Mouse (Mus musculus): ENCODE measurements around the gene Sema6b. TPM values are rescaled to one million over a fixed set of nuclear protein-coding genes. Genes with fewer than 3 reads are reported as not detected.

The Sema6b gene
- polyA plus RNA-seq, 1 experiment from 2014 or later = 13.0 TPM

DNA sequence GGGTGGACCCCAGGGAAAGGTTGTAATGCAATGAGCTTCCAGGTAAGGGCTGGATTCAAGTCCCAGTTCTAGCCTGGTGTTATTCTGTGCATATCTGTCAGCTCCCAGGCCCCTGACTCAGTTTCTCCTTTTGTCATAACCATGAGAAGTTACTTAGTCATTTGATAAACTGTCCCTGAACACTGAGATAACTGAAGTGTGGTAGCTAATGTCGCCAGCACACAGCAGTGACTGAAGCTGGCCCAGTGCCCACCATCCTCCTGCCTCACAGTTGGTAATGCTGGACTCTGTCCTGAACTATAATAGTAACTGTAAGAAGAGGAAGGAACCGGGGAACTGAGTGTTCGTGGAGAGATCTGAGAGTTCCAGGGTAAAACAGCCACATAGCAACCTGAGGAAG, 24.4 kb upstream of the Sema6b start:
- Histone ChIP-seq H3K9ac (no peak overlapping the region), H3K4me3 (no peak overlapping the region), H3K27me3 (replicated peaks) (no peaks in the 10 kb centered on the region), H3K27ac (no peak overlapping the region), H3K9me3 (no peaks in the 10 kb centered on the region), H3K4me1 (peaks cover 23% of the 10 kb centered on the region), H3K36me3 (no peaks in the 10 kb centered on the region), H3K4me2 (replicated peaks) (no peak overlapping the region)
- WGBS = 83% methylated on average over 3 of the region's 3 CpGs
- ATAC-seq (ENCODE audit: low FRiP score, low read depth) = no peak

DNA sequence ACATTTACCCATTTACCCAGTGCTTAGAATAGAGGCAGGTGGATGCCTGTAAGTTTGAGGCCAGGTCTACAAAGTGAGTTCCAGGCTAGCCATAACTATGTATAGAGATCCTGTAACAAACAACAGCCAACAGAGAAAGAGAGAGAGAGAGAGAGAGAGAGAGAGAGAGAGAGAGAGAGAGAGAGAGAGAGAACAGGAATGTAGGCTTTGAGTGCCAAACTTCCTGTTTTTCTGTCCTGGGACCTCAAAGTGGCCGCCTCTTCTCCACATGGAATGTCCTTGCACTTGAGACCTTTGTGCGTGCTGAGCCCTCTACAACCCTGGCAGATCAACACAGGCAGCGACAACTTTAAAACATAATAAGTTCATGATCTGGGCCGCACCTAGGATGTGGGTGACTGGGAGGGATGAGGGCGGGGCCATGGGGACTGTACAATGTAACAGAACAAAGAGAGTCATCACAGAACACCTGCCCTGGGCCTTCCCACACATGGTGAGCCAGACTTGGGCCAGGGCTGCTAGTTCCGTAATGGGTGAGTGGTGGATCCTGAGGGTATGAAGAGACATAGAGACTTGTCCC, 23.5 kb upstream of the Sema6b start:
- Histone ChIP-seq H3K27me3 (replicated peaks) (peaks cover 6% of the 10 kb centered on the region; the same call in 1 of the 2 replicates), H3K27ac (no peak overlapping the region), H3K4me2 (replicated peaks) (peak overlapping the region; percentile 69), H3K4me1 (peaks cover 23% of the 10 kb centered on the region), H3K9me3 (no peaks in the 10 kb centered on the region), H3K9ac (no peak overlapping the region), H3K36me3 (no peaks in the 10 kb centered on the region), H3K4me3 (no peak overlapping the region)
- ATAC-seq (ENCODE audit: low FRiP score, low read depth) = no peak
- WGBS = 80% methylated on average over 6 of the region's 6 CpGs

DNA sequence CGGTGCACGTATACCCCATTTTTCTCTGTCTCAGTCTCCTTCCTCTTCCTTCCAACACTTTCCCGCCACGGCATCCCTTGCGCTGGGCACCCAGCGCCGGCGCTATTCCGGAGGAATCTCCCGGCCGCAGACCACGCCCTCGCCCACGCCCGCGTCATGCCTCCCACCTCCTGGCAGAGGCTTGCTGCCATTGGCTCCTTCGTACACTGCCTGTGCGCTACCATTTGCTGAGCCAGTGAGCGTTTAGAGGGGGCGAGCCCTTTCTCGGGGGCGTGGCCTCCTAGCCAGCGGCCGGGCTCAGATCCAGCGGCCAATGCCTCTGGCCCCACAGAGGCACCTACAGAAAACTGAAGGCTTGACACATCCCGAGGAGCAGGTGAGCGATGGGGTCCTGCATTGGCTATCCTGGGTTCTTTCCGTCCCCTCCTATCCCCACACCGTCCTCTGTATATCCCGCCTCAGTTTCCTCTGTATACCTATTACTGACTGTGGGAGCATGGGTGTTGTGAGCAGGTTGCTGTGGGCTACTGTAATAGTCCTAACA, 22.2 kb upstream of the Sema6b start, which contains the start of gene Tnfaip8l1:
Tnfaip8l1 (plus strand) TSS at position 247 of the 544 bp plus-strand sequence.
- no peak within 1 kb of the TSS for H3K27ac ChIP-seq
- peak within 1 kb of the TSS; percentile 41 for H3K9ac ChIP-seq
- WGBS = 2% methylated on average over 30 of the region's 30 CpGs

DNA sequence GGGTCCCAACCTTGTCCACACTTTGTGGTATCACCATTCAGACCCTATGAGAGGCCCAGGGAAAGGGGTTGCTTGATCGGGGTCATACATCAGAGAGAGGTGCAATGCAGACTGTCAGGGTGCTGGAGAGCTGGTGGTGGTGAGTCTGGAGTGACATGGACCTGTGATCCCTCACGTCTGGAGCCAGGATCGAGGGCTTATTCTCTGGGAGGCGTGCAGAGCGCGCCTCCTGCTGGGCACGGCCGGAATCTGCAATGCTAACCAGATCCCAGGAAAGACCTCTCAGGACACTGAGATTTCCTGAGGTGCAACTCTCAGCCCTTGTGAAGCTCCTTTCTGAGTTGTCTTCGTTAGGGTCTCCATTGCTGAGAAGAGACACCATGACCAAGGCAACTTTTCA, 19.6 kb upstream of the Sema6b start:
- no peaks in the 10 kb centered on the region for H3K9me3 ChIP-seq
- ATAC-seq (ENCODE audit: low FRiP score, low read depth) = no peak
- no peak overlapping the region for H3K27ac ChIP-seq
- peaks cover 31% of the 10 kb centered on the region for H3K27me3 ChIP-seq (replicated peaks)
- H3K4me1 ChIP-seq = peaks cover 16% of the 10 kb centered on the region
- no peak overlapping the region for H3K4me3 ChIP-seq
- 0 out of 2 replicates have a peak overlapping the region, but pooled peaks have one; percentile 13 for H3K9ac ChIP-seq
- WGBS = 4% methylated on average over 9 of the region's 9 CpGs
- no peaks in the 10 kb centered on the region for H3K36me3 ChIP-seq
- no peak overlapping the region for H3K4me2 ChIP-seq (replicated peaks)

More for the DNA sequence above, 22.2 kb upstream of the Sema6b start, which contains the start of gene Tnfaip8l1:
- no peaks in the 10 kb centered on the region for H3K9me3 ChIP-seq
- H3K36me3 ChIP-seq = no peaks in the 10 kb centered on the region
- H3K4me2 ChIP-seq (replicated peaks) = peak within 1 kb of the TSS; percentile 69
- peaks cover 23% of the 10 kb centered on the region for H3K4me1 ChIP-seq
- H3K4me3 ChIP-seq = peak within 1 kb of the TSS; percentile 39
- H3K27me3 ChIP-seq (replicated peaks) = peaks cover 18% of the 10 kb centered on the region
- ATAC-seq (ENCODE audit: low FRiP score, low read depth) = peak; percentile 95

DNA sequence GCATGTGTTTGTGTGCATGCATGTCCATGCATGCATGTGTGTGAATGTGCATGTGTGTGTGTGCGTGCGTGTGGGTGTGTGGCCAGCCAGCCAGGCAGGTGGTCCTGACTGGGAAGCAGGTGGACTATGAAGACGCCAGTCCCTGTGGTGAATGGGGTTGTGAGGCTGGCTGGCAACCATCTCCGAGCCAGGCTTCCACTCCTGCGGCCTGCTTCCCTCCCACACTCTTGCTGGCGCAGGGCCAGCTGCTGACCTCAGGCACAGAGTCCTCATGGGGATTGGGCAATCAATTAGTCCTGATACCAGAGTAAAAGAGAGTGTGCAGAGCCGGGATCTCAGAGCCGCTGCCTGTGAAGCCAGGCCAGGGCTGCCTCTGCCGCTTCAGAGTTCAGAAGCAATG, 13.5 kb upstream of the Sema6b start:
- 36% methylated on average over 9 of the region's 9 CpGs for WGBS
- Histone ChIP-seq H3K27ac (no peak overlapping the region; the same call in 1 of the 2 replicates), H3K9me3 (no peaks in the 10 kb centered on the region), H3K4me1 (peaks cover 19% of the 10 kb centered on the region), H3K4me3 (no peak overlapping the region), H3K36me3 (no peaks in the 10 kb centered on the region), H3K9ac (no peak overlapping the region), H3K4me2 (replicated peaks) (peak overlapping the region; percentile 16; the same call in 1 of the 2 replicates), H3K27me3 (replicated peaks) (peaks cover 54% of the 10 kb centered on the region)
- ATAC-seq (ENCODE audit: low FRiP score, low read depth) = peak; percentile 54; the same call in 1 of the 2 replicates

DNA sequence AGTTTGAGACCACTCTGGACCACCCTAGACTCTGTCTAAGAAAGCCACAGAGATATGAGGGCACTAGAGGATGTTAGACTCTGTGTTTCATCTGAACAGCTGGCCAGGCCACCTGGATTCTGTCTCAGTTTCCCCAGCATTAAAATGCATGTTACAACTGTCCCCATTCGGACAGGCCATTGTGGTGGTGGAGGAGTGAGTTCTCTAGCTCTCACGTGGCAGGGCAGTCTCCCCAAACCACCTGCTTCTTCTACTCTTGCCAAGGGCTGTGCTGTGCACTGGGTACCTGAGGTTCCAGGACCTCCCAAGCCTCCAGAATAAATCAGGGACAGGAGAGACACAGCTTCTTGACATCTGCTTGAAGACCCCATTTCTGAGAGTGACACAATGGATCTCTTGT, 9.8 kb upstream of the Sema6b start:
- Histone ChIP-seq H3K4me2 (replicated peaks) (no peak overlapping the region), H3K4me3 (no peak overlapping the region), H3K4me1 (peaks cover 27% of the 10 kb centered on the region), H3K9me3 (no peaks in the 10 kb centered on the region), H3K9ac (no peak overlapping the region), H3K27ac (no peak overlapping the region), H3K36me3 (no peaks in the 10 kb centered on the region), H3K27me3 (replicated peaks) (peaks cover 55% of the 10 kb centered on the region)
- 32% methylated on average over 2 of the region's 2 CpGs for WGBS
- no peak for ATAC-seq (ENCODE audit: low FRiP score, low read depth)

DNA sequence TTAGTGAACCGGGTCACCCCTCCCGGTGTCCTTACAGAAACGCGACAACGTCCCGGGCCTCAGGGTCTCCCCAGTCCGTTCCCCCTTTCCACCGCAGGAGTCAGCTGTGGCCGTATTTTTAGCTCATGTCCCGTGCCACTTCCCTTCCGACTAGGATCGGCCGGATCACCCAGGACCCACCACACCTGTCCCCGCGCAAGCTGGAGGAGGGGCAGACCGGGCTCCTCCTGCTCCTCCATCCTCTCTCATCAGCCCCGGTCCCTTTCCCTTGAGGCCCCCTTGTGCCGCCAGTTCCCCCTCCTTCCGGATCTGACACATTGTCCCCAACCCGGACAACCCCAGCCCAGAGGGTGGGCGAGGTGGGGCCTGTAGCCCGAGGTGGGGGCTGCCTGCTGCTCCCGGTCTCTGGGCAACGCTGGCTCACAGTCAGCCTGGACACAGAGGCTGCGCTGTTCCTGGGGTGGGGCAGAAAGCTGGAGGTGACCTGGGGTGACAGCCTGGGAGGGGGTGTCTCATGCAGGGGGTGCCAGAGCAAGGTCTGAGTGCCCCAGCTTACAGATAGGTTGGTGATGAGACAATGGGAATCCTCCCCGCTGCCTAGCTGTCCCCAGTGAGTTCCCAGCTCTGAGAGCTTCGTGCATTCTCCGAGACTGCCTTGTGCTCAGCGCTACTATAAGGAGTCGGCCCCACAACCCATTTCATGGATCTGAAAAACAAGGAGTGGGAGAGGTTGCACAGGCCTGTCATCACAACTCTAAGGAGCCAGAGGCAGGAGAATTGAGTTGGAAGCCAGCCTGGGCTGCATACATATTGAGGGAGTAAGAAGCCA, 8.9 kb upstream of the Sema6b start:
- H3K9me3 ChIP-seq = no peaks in the 10 kb centered on the region
- peak overlapping the region; percentile 28 for H3K4me3 ChIP-seq
- H3K4me1 ChIP-seq = peaks cover 22% of the 10 kb centered on the region
- no peak overlapping the region for H3K27ac ChIP-seq
- peaks cover 57% of the 10 kb centered on the region for H3K27me3 ChIP-seq (replicated peaks)
- peak overlapping the region; percentile 59 for H3K4me2 ChIP-seq (replicated peaks)
- ATAC-seq (ENCODE audit: low FRiP score, low read depth) = peak; percentile 21; the same call in 1 of the 2 replicates
- H3K36me3 ChIP-seq = no peaks in the 10 kb centered on the region
- peak overlapping the region; percentile 64 for H3K9ac ChIP-seq
- 1% methylated on average over 30 of the region's 30 CpGs for WGBS

DNA sequence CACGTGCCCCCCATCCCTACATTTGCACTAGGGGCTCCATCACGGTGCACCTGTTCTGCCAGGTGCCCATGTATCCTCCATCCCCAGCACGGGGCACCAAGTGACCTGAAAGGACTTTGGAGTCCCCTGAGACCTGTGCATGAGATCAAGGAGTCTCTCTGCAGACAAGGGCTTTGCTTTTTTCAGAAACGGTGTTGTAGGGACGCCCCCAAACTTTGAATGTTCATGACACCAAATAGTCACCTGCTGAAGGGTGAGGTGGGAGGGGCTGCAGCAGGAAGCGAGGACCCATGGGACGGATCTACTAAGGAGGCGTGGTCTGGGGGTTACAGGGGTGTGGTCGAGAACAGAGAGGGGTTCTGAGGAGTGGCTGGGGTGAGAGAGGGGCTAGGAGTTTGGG, 8.1 kb upstream of the Sema6b start:
- Histone ChIP-seq H3K27ac (no peak overlapping the region), H3K4me3 (peak overlapping the region; percentile 28; the same call in 1 of the 2 replicates), H3K27me3 (replicated peaks) (peaks cover 62% of the 10 kb centered on the region), H3K36me3 (no peaks in the 10 kb centered on the region), H3K4me2 (replicated peaks) (peak overlapping the region; percentile 59), H3K4me1 (peaks cover 15% of the 10 kb centered on the region), H3K9me3 (no peaks in the 10 kb centered on the region), H3K9ac (no peak overlapping the region)
- WGBS = 17% methylated on average over 9 of the region's 9 CpGs
- ATAC-seq (ENCODE audit: low FRiP score, low read depth) = no peak

DNA sequence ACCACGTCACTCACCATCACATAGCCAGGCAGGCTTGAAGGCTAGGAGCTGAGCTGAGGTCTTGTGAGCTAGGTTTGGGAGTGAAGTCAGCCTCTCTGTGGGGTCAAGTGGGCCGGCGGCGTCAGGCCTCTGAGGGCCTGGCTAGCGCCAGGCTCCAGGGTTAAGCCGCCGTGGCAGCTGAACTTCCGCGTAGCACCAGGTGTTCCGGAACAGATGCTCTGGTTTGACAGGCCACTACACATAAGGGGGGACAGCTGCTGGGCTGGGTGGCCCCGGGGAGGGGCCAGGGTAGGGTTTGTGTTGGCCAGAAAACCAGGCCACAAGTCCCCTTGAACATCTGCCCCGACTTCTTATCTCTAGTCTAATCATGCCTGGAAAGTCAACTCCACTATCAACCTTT, 7.3 kb upstream of the Sema6b start:
- H3K27me3 ChIP-seq (replicated peaks) = peaks cover 63% of the 10 kb centered on the region
- no peak overlapping the region for H3K9ac ChIP-seq
- no peaks in the 10 kb centered on the region for H3K36me3 ChIP-seq
- no peak overlapping the region for H3K4me2 ChIP-seq (replicated peaks)
- ATAC-seq (ENCODE audit: low FRiP score, low read depth) = no peak
- H3K9me3 ChIP-seq = no peaks in the 10 kb centered on the region
- H3K4me3 ChIP-seq = no peak overlapping the region
- H3K27ac ChIP-seq = no peak overlapping the region
- H3K4me1 ChIP-seq = peaks cover 20% of the 10 kb centered on the region
- 56% methylated on average over 12 of the region's 12 CpGs for WGBS

DNA sequence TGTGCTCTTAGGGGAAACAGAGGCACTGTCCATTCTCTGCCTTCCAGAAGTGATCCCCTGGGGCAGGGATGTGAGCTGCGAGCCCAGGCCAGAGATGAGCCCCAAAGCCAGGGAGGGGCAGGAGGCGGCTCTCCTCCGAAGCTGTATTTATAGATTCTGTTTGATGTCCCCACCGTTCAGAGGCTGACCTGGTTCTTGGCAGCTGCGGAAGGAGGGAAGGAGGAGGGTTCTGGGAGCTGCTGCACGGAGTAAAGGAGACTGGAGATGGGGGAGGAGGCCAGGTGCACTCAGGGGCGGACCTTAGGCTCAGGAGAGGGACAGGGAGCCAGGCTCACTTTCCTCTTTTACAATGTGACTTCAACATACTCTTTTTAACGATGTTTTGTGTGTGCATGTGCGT, 6.0 kb upstream of the Sema6b start:
- no peak for ATAC-seq (ENCODE audit: low FRiP score, low read depth)
- Histone ChIP-seq H3K27me3 (replicated peaks) (peaks cover 71% of the 10 kb centered on the region), H3K4me3 (no peak overlapping the region), H3K36me3 (no peaks in the 10 kb centered on the region), H3K27ac (no peak overlapping the region), H3K4me2 (replicated peaks) (no peak overlapping the region), H3K9ac (no peak overlapping the region), H3K4me1 (peaks cover 31% of the 10 kb centered on the region), H3K9me3 (no peaks in the 10 kb centered on the region)
- WGBS = 15% methylated on average over 9 of the region's 9 CpGs

DNA sequence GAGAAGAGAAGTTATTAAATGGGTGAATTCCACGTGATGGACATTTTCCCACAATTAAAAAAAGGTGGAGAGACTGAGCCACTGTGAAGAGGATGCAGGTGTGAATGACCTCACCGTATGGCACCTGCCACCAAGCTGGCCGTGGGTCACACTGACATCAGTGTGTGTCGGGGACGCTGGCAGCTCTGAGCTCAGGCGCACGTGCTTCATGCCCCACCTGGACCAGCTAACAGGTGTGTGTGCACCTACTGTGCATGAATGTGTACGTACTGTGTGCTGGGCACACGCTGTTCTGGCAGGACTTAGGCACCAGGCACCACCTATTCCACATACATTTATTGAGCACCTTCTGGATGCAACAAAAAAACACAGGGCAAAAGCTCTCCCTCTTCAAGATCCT, 4.4 kb upstream of the Sema6b start:
- peaks cover 36% of the 10 kb centered on the region for H3K4me1 ChIP-seq
- ATAC-seq (ENCODE audit: low FRiP score, low read depth) = no peak

More for the DNA sequence above, 4.4 kb upstream of the Sema6b start:
- H3K36me3 ChIP-seq = no peaks in the 10 kb centered on the region
- no peak overlapping the region for H3K4me3 ChIP-seq
- WGBS = 72% methylated on average over 9 of the region's 9 CpGs
- H3K4me2 ChIP-seq (replicated peaks) = no peak overlapping the region
- no peak overlapping the region for H3K27ac ChIP-seq
- H3K9ac ChIP-seq = no peak overlapping the region
- no peaks in the 10 kb centered on the region for H3K9me3 ChIP-seq
- peaks cover 70% of the 10 kb centered on the region for H3K27me3 ChIP-seq (replicated peaks)
